Mouse (Mus musculus) testis, adult 2 months (tissue): ENCODE data around the gene Ifit1. TPM values are rescaled to one million over a fixed set of nuclear protein-coding genes. Genes with fewer than 3 reads are reported as not detected.
"Not testable (repeated sequence)": the region's sequence is repeated elsewhere in the genome, so short reads cannot be mapped to it uniquely, and the experiment has no call there.

ENCODE experiments used
- H3K27ac ChIP-seq: fragments of 200-500 bp; 2 replicates; pipeline ENCODE4 v1.5.1; 2012; ENCODE audit warnings: low read depth, low read length; ENCODE audit not compliant: control insufficient read depth, insufficient read depth
- H3K27me3 ChIP-seq: fragments of 200-500 bp; 2 replicates; pipeline ENCODE4 v1.6.1; 2012; ENCODE audit warnings: mild to moderate bottlenecking, low read length, moderate library complexity; ENCODE audit not compliant: control insufficient read depth, insufficient read depth
- H3K36me3 ChIP-seq: fragments of 200-500 bp; 2 replicates; pipeline ENCODE4 v1.6.1; 2012; ENCODE audit warnings: mild to moderate bottlenecking, low read length; ENCODE audit not compliant: control insufficient read depth, insufficient read depth
- H3K4me1 ChIP-seq: fragments of 200-500 bp; 2 replicates; pipeline ENCODE4 v1.6.1; 2012; ENCODE audit warnings: low read length; ENCODE audit not compliant: control insufficient read depth, insufficient read depth
- H3K4me3 ChIP-seq: fragments of 200-500 bp; 2 replicates; pipeline ENCODE4 v1.5.1; 2012; ENCODE audit warnings: low read depth, mild to moderate bottlenecking, low read length, moderate library complexity, mixed read lengths; ENCODE audit not compliant: control insufficient read depth
- CTCF ChIP-seq: fragments of 200-500 bp; IDR thresholded peaks from 2 replicates; pipeline ENCODE4 v1.5.1; 2012; ENCODE audit warnings: low read depth, mild to moderate bottlenecking, inconsistent platforms, low read length, moderate library complexity; ENCODE audit not compliant: control insufficient read depth, insufficient read depth, insufficient replicate concordance
- POLR2A ChIP-seq: fragments of 200-500 bp; IDR thresholded peaks from 2 replicates; pipeline ENCODE4 v1.6.1; 2012; ENCODE audit warnings: low read depth, mild to moderate bottlenecking, inconsistent platforms, low read length, moderate library complexity; ENCODE audit not compliant: control insufficient read depth
- polyA plus RNA-seq: library from polyadenylated mRNA; depleted of rRNA; stranded (reverse); fragments of >200 nt; gene quantifications from 2 replicates; pipeline ENCODE4 v1.2.3, GENCODE M21; 2012

Gene Ifit1
- polyA plus RNA-seq, 1 experiment = 0.15 TPM

GRCm38 (mm10) chr19:34612243-34613001 is 28.2 kb upstream of the Ifit1 start:
- H3K4me3 ChIP-seq, H3K27ac ChIP-seq, H3K4me1 ChIP-seq, H3K27me3 ChIP-seq, H3K36me3 ChIP-seq: not testable (repeated sequence)

GRCm38 (mm10) chr19:34620871-34621270 is 19.8 kb upstream of the Ifit1 start:
- TF ChIP-seq POLR2A (no peak), CTCF (no peak)

GRCm38 (mm10) chr19:34623781-34624180 is 16.9 kb upstream of the Ifit1 start:
- TF ChIP-seq CTCF (no peak), POLR2A (no peak)
- H3K4me1 ChIP-seq = no peaks in the 10 kb centered on the region
- H3K36me3 ChIP-seq = no peaks in the 10 kb centered on the region
- no peaks in the 10 kb centered on the region for H3K27me3 ChIP-seq
- H3K4me3 ChIP-seq = no peak overlapping the region
- no peak overlapping the region for H3K27ac ChIP-seq

More at GRCm38 (mm10) chr19:34620871-34621270, 19.8 kb upstream of the Ifit1 start:
- no peak overlapping the region for H3K4me3 ChIP-seq
- H3K36me3 ChIP-seq = no peaks in the 10 kb centered on the region
- no peak overlapping the region for H3K27ac ChIP-seq
- no peaks in the 10 kb centered on the region for H3K27me3 ChIP-seq
- no peaks in the 10 kb centered on the region for H3K4me1 ChIP-seq

GRCm38 (mm10) chr19:34624663-34625062 is 16.0 kb upstream of the Ifit1 start:
- H3K4me3 ChIP-seq = no peak overlapping the region
- no peaks in the 10 kb centered on the region for H3K4me1 ChIP-seq
- no peak overlapping the region for H3K27ac ChIP-seq
- no peak for TF ChIP-seq POLR2A
- no peak for TF ChIP-seq CTCF
- no peaks in the 10 kb centered on the region for H3K27me3 ChIP-seq
- no peaks in the 10 kb centered on the region for H3K36me3 ChIP-seq

- Histone ChIP-seq H3K4me1 (no peaks in the 10 kb centered on the region), H3K36me3 (no peaks in the 10 kb centered on the region), H3K27ac (no peak overlapping the region), H3K27me3 (no peaks in the 10 kb centered on the region), H3K4me3 (no peak overlapping the region)
- no peak for TF ChIP-seq CTCF
- no peak for TF ChIP-seq POLR2A
These were observed 13.2 kb upstream of the Ifit1 start for GRCm38 (mm10) chr19:34627496-34627895.

- H3K27ac ChIP-seq = no peak overlapping the region
- H3K27me3 ChIP-seq = no peaks in the 10 kb centered on the region
- no peaks in the 10 kb centered on the region for H3K36me3 ChIP-seq
- TF ChIP-seq CTCF (no peak), POLR2A (no peak)
- no peak overlapping the region for H3K4me3 ChIP-seq
- H3K4me1 ChIP-seq = no peaks in the 10 kb centered on the region
These were observed 9.2 kb upstream of the Ifit1 start for GRCm38 (mm10) chr19:34631487-34631886.

GRCm38 (mm10) chr19:34633484-34633883 is 7.2 kb upstream of the Ifit1 start:
- no peak for TF ChIP-seq POLR2A
- no peak for TF ChIP-seq CTCF
- Histone ChIP-seq H3K36me3 (no peaks in the 10 kb centered on the region), H3K27me3 (no peaks in the 10 kb centered on the region), H3K4me1 (no peaks in the 10 kb centered on the region), H3K27ac (no peak overlapping the region), H3K4me3 (no peak overlapping the region)
